Mouse (Mus musculus): ENCODE measurements around the gene Tmem109. TPM values are rescaled to one million over a fixed set of nuclear protein-coding genes. Genes with fewer than 3 reads are reported as not detected.

The Tmem109 gene
- 93.6 and 105 TPM in 2 replicates for polyA plus RNA-seq (2015; fragmentation: Nextera tagmentation; extraction: Ambion mirVana)

GRCm38 (mm10) chr19:10881426-10882154, at the start of gene Tmem109:
TSS of gene Tmem109 (minus strand) at chr19:10882001.
- H3K36me3 ChIP-seq, result peaks cover 9% of the 10 kb centered on the region; the same call in 1 of the 2 replicates
- no peaks in the 10 kb centered on the region for H3K27me3 ChIP-seq
- ATAC-seq (replicated peaks; ENCODE audit: low FRiP score), result peak; percentile 93
- peak within 1 kb of the TSS; percentile 65 for H3K9ac ChIP-seq
- WGBS, result under 1% methylated on average over 49 of the region's 49 CpGs
- H3K4me3 ChIP-seq (replicated peaks), result peak within 1 kb of the TSS; percentile 63
- peak within 1 kb of the TSS; percentile 95 for H3K27ac ChIP-seq
- peak within 1 kb of the TSS; percentile 96 for H3K4me2 ChIP-seq
- peaks cover 10% of the 10 kb centered on the region; the same call in 1 of the 2 replicates for H3K9me3 ChIP-seq (replicated peaks)
- peaks cover 34% of the 10 kb centered on the region for H3K4me1 ChIP-seq

DNA sequence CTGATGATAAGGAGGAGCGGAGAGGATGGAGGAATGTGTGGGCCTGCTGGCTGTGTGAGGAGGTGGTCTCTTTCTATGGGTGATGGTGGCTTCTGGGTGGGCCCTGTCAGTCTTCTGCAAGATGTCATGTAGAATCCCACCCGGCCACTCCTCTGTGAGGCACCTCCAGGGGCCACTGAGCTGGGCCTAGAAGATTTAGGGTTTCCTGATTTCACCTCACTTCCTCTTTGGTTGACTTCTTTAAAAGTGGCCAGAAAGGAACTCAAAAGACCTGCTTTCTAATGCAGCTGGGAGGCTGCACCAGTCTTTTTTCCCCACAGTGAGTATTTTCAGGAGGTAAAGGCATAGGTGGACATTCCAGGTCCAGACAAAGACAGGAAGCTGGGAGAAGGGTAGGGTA, 48.8 kb upstream of the Tmem109 start:
- no peak overlapping the region for H3K4me3 ChIP-seq (replicated peaks)
- no peak overlapping the region for H3K9ac ChIP-seq
- no peaks in the 10 kb centered on the region for H3K36me3 ChIP-seq
- no peaks in the 10 kb centered on the region for H3K27me3 ChIP-seq
- H3K9me3 ChIP-seq (replicated peaks), result no peaks in the 10 kb centered on the region
- peaks cover 17% of the 10 kb centered on the region for H3K4me1 ChIP-seq
- 78% methylated on average over 2 of the region's 2 CpGs for WGBS
- H3K4me2 ChIP-seq, result no peak overlapping the region
- no peak for ATAC-seq (replicated peaks; ENCODE audit: low FRiP score)
- H3K27ac ChIP-seq, result no peak overlapping the region

GRCm38 (mm10) chr19:10926666-10927065, 44.9 kb upstream of the Tmem109 start:
- no peaks in the 10 kb centered on the region for H3K27me3 ChIP-seq
- peak overlapping the region; percentile 81 for H3K27ac ChIP-seq
- H3K4me2 ChIP-seq, result peak overlapping the region; percentile 28
- no peak overlapping the region for H3K9ac ChIP-seq
- H3K4me1 ChIP-seq, result peaks cover 22% of the 10 kb centered on the region
- H3K9me3 ChIP-seq (replicated peaks), result no peaks in the 10 kb centered on the region
- WGBS, result 37% methylated on average over 4 of the region's 4 CpGs
- H3K36me3 ChIP-seq, result no peaks in the 10 kb centered on the region
- no peak overlapping the region for H3K4me3 ChIP-seq (replicated peaks)
- ATAC-seq (replicated peaks; ENCODE audit: low FRiP score), result peak; percentile 48; the same call in 1 of the 2 replicates

DNA sequence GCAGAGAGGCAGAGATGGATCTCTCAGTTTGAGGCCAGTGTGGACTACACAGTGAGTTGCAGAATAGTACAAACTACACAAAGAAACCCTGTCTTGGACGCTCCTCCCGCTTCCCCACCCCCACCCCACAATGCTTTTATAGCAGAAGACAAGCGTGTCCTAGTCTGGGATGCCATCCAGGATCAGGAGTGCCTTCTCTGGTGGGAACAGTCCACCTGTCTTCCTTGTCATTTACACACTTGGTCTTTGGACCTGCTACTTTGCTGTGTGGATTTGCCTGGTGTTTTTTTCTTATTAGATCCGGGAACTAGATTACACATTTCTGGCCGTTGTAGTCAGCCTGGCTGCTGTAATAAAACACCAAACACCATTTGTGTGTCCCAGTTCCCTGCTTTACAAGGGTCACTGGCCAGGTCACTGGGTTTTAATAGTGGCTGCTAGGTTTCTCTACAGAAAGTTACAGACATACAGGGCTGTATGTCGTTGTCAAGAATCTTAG, 44.4 kb upstream of the Tmem109 start:
- no peaks in the 10 kb centered on the region for H3K27me3 ChIP-seq
- H3K4me3 ChIP-seq (replicated peaks), result no peak overlapping the region
- H3K9me3 ChIP-seq (replicated peaks), result no peaks in the 10 kb centered on the region
- H3K4me1 ChIP-seq, result peaks cover 22% of the 10 kb centered on the region
- ATAC-seq (replicated peaks; ENCODE audit: low FRiP score), result peak; percentile 55
- H3K9ac ChIP-seq, result no peak overlapping the region
- peak overlapping the region; percentile 28 for H3K4me2 ChIP-seq
- peak overlapping the region; percentile 81 for H3K27ac ChIP-seq
- WGBS, result 27% methylated on average over 6 of the region's 6 CpGs
- no peaks in the 10 kb centered on the region for H3K36me3 ChIP-seq

DNA sequence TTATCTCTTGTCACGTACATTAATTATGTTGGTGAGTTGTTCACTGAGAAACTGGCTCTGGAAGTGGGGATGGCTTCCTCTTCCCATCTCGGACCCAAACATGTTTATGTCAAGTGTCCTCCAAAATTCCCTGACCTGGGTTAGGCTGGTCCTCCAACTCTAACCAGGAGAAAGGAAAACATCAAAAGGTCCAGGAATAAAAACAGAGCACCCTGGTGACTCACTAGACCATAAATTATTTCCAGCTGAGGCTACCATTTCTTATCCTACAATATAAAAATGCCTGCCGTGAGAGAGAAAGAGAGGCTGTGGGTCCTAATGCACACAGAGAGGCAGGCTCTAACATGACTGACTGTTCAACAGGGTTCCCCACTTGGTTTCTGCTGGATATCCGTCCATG, 42.4 kb upstream of the Tmem109 start:
- no peak overlapping the region for H3K9ac ChIP-seq
- H3K4me3 ChIP-seq (replicated peaks), result no peak overlapping the region
- peak overlapping the region; percentile 22; the same call in 1 of the 2 replicates for H3K27ac ChIP-seq
- H3K4me2 ChIP-seq, result no peak overlapping the region
- H3K4me1 ChIP-seq, result peaks cover 22% of the 10 kb centered on the region
- H3K9me3 ChIP-seq (replicated peaks), result no peaks in the 10 kb centered on the region
- 25% methylated on average over 4 of the region's 4 CpGs for WGBS
- no peaks in the 10 kb centered on the region for H3K36me3 ChIP-seq
- H3K27me3 ChIP-seq, result no peaks in the 10 kb centered on the region
- ATAC-seq (replicated peaks; ENCODE audit: low FRiP score), result no peak

- 81% methylated on average over 3 of the region's 3 CpGs for WGBS
- H3K36me3 ChIP-seq, result no peaks in the 10 kb centered on the region
- H3K4me1 ChIP-seq, result peaks cover 14% of the 10 kb centered on the region
- H3K4me3 ChIP-seq (replicated peaks), result no peak overlapping the region
- H3K9me3 ChIP-seq (replicated peaks), result no peaks in the 10 kb centered on the region
- no peak for ATAC-seq (replicated peaks; ENCODE audit: low FRiP score)
- H3K27ac ChIP-seq, result no peak overlapping the region
- no peak overlapping the region for H3K4me2 ChIP-seq
- H3K27me3 ChIP-seq, result no peaks in the 10 kb centered on the region
- H3K9ac ChIP-seq, result no peak overlapping the region
Observed at GRCm38 (mm10) chr19:10921058-10921457, 39.3 kb upstream of the Tmem109 start.

DNA sequence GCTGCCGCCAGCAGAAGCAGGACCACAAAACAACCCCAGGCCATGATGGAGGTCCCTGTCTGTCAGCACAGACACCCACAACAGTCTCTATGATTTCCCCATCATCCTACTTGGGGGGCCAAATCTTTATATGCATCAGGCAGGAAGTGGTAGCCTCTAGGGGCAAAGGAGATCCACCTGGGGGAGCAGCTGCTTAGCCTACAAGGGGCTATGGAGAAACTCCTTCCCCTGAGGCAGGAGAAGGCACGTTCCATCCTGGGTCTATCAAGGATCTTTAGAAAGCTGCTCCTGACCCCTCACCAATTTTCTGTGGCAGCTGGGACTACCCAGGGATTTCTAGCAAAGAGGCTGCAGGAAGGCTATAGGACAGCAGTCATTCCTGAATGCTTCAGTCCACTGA, 38.7 kb upstream of the Tmem109 start, which contains the start of gene Zp1:
Gene Zp1, minus strand, starts transcription at position 101 of the 400 bp plus-strand sequence.
- no peak within 1 kb of the TSS for H3K27ac ChIP-seq
- ATAC-seq (replicated peaks; ENCODE audit: low FRiP score), result no peak
- no peaks in the 10 kb centered on the region for H3K9me3 ChIP-seq (replicated peaks)
- no peaks in the 10 kb centered on the region for H3K27me3 ChIP-seq
- H3K4me3 ChIP-seq (replicated peaks), result no peak within 1 kb of the TSS
- no peaks in the 10 kb centered on the region for H3K36me3 ChIP-seq
- H3K9ac ChIP-seq, result no peak within 1 kb of the TSS
- no peak within 1 kb of the TSS for H3K4me2 ChIP-seq
- 50% methylated on average over 2 of the region's 2 CpGs for WGBS
- peaks cover 9% of the 10 kb centered on the region; the same call in 1 of the 2 replicates for H3K4me1 ChIP-seq

DNA sequence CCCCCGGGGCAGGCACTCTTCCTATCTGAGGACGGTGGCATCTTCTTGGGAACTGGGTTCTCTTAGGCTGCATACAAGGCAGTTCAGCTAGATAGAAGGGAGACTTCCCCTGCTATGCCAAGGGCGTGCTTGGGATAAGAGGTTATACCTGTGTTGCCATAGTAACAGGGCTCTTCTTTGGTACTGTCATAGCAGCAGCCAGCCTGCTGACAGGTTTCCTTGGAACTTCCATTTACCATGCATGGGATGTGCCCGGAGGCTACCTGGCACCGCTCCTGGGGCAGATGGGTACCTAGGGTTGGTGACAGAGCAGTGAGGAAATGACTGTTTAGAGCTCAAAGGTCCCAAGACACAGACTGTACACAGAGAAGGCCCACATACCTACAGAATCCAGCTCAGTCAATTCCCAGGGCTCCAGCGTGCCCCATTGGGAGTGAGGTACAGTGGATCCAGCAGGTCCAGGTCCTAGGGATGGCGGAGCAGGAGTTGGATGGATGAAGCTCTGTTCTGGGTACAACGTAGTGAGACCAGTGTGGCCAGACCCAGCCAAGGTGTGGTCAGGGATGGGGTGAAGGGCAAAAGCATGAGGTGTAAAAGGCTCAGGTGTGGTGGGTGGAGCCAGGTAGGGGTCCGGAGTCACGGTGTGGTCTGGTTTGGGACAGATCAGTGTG, 36.7 kb upstream of the Tmem109 start:
- Histone ChIP-seq H3K4me1 (0 out of 2 replicates have a peak, but pooled peaks cover 7% of the 10 kb centered on the region), H3K9ac (no peak overlapping the region), H3K9me3 (replicated peaks) (no peaks in the 10 kb centered on the region), H3K4me3 (replicated peaks) (no peak overlapping the region), H3K36me3 (no peaks in the 10 kb centered on the region), H3K27ac (no peak overlapping the region), H3K27me3 (no peaks in the 10 kb centered on the region), H3K4me2 (no peak overlapping the region)
- ATAC-seq (replicated peaks; ENCODE audit: low FRiP score), result no peak
- 87% methylated on average over 10 of the region's 10 CpGs for WGBS

GRCm38 (mm10) chr19:10916506-10916905, 34.7 kb upstream of the Tmem109 start:
- no peak for ATAC-seq (replicated peaks; ENCODE audit: low FRiP score)
- H3K4me1 ChIP-seq, result 0 out of 2 replicates have a peak, but pooled peaks cover 7% of the 10 kb centered on the region
- H3K27me3 ChIP-seq, result no peaks in the 10 kb centered on the region
- no peaks in the 10 kb centered on the region for H3K36me3 ChIP-seq
- H3K4me2 ChIP-seq, result no peak overlapping the region
- H3K27ac ChIP-seq, result no peak overlapping the region
- H3K9me3 ChIP-seq (replicated peaks), result no peaks in the 10 kb centered on the region
- 53% methylated on average over 5 of the region's 5 CpGs for WGBS
- no peak overlapping the region for H3K4me3 ChIP-seq (replicated peaks)
- H3K9ac ChIP-seq, result no peak overlapping the region

- H3K9ac ChIP-seq, result no peak overlapping the region
- 68% methylated on average over 2 of the region's 2 CpGs for WGBS
- H3K27me3 ChIP-seq, result no peaks in the 10 kb centered on the region
- no peaks in the 10 kb centered on the region for H3K9me3 ChIP-seq (replicated peaks)
- H3K27ac ChIP-seq, result no peak overlapping the region
- H3K4me3 ChIP-seq (replicated peaks), result no peak overlapping the region
- no peak for ATAC-seq (replicated peaks; ENCODE audit: low FRiP score)
- no peak overlapping the region for H3K4me2 ChIP-seq
- H3K36me3 ChIP-seq, result no peaks in the 10 kb centered on the region
- 0 out of 2 replicates have a peak, but pooled peaks cover 7% of the 10 kb centered on the region for H3K4me1 ChIP-seq
Observed at GRCm38 (mm10) chr19:10914870-10915269, 33.1 kb upstream of the Tmem109 start.

DNA sequence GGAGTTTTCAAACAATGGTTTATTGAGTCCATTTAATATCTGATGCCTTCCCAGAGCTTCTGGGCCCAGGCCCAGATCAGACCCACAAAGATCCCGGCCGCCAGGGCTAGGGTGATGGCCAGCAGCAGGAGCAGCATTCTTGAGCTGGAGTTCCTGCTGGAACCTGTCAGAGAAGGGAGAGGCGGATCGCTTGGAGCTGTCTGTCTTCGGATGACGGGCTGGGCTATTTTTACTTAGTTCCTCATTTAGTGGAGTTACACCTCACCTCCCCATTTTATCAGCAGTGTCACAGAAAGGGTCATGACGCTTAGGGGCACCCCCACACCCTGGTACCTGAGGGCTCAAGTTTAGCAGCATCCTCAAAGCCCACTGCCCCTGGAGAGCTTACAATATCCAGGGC, 32.5 kb upstream of the Tmem109 start:
- no peak overlapping the region for H3K9ac ChIP-seq
- no peak overlapping the region for H3K4me2 ChIP-seq
- no peaks in the 10 kb centered on the region for H3K9me3 ChIP-seq (replicated peaks)
- no peak overlapping the region for H3K27ac ChIP-seq
- H3K27me3 ChIP-seq, result no peaks in the 10 kb centered on the region
- ATAC-seq (replicated peaks; ENCODE audit: low FRiP score), result no peak
- H3K4me3 ChIP-seq (replicated peaks), result no peak overlapping the region
- WGBS, result 58% methylated on average over 7 of the region's 7 CpGs
- H3K36me3 ChIP-seq, result no peaks in the 10 kb centered on the region
- 0 out of 2 replicates have a peak, but pooled peaks cover 11% of the 10 kb centered on the region for H3K4me1 ChIP-seq

DNA sequence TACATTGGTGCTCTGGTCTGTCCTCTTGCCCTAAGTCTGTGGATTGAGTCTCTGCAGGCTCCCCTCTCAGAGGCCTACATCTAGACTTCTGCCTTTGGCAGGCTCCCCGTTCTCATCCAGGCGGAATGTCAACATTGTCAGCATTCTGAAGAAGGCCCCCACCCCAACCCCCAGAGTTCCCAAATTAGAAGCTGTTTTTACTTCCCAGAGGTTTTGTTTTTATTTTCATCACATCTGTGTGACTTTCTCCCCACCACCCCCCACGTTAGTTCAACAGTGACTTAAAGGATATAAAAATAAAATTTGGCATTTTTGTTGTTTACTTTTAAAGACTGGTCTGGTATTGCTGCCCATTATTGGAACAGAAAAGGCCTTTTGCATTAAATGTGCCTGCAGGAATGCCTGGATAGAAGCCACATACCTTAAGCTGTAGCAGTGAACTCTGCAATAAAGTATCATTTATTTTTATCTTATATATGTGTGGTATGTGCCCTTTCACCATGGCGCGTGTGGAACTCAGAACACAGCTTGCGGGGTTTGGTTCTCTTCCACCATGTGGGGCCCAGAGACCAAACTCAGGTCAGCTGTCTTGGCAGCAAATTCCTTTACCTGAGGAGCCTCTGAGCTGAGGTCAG, 27.4 kb upstream of the Tmem109 start:
- no peak overlapping the region for H3K4me2 ChIP-seq
- H3K36me3 ChIP-seq, result peaks cover 37% of the 10 kb centered on the region
- WGBS, result 64% methylated on average over 6 of the region's 6 CpGs
- H3K4me3 ChIP-seq (replicated peaks), result no peak overlapping the region
- H3K9ac ChIP-seq, result no peak overlapping the region
- H3K4me1 ChIP-seq, result peaks cover 30% of the 10 kb centered on the region
- peak; percentile 13; the same call in 1 of the 2 replicates for ATAC-seq (replicated peaks; ENCODE audit: low FRiP score)
- no peaks in the 10 kb centered on the region for H3K9me3 ChIP-seq (replicated peaks)
- H3K27ac ChIP-seq, result peak overlapping the region; percentile 84
- no peaks in the 10 kb centered on the region for H3K27me3 ChIP-seq

Data from kidney, embryonic 15.5 days (tissue).